Mouse (Mus musculus): Measurements from ENCODE around the gene Camta1. TPM values are rescaled to one million over a fixed set of nuclear protein-coding genes. Genes with fewer than 3 reads are reported as not detected.
A peak's percentile ranks its signal among the peaks of the same experiment; 100 is the strongest.

The Camta1 gene
- total RNA-seq, 2 experiments from 2014 or later: 200 to 223 TPM

GRCm38 (mm10) chr4:151753231-151753630 lies 108.4 kb downstream of the Camta1 start:
- peak in 1 of 2 experiments; percentile 59 for DNase-seq (ENCODE audit: extremely low spot score in 1 of 2, low spot score in 2 of 2)
- intact Hi-C loops (cut with DNase I): no loop called here

DNA sequence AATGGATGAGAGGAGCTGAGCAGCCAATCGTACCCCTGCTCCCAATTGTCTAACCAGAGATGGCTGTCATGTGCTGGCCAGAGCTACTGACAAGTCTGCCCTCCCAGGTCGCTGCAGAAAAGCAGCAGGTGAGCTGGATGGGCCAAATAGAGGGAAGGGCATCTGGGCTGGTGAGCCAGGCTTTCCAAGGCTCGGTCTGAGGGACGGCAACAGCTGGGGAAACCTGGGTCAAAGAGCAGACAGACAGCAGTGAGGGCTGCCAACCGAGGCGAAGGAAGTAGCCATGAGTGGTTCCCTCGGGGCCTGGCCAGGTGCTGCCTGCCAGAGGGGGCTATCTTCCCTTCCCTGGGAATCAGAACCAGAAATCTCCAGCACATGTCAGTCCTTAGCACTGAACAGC lies 109.1 kb downstream of the Camta1 start:
- intact Hi-C loops (cut with DNase I): no loop called here
- DNase-seq (ENCODE audit: extremely low spot score in 1 of 2, low spot score in 2 of 2): no peak

GRCm38 (mm10) chr4:151751270-151751945 lies 110.3 kb downstream of the Camta1 start:
- peak in 1 of 2 experiments; percentile 37 for DNase-seq (ENCODE audit: extremely low spot score in 1 of 2, low spot score in 2 of 2)
- intact Hi-C loops (cut with DNase I): no loop called here

- intact Hi-C loops (cut with DNase I): no loop called here
- no peak for DNase-seq (ENCODE audit: extremely low spot score in 1 of 2, low spot score in 2 of 2)
Observed at GRCm38 (mm10) chr4:151747723-151748122, 114.0 kb downstream of the Camta1 start.

GRCm38 (mm10) chr4:151746002-151746606 lies 115.6 kb downstream of the Camta1 start:
- intact Hi-C loops (cut with DNase I): no loop called here
- no peak for DNase-seq (ENCODE audit: extremely low spot score in 1 of 2, low spot score in 2 of 2)

- DNase-seq (ENCODE audit: extremely low spot score in 1 of 2, low spot score in 2 of 2): no peak
- intact Hi-C loops (cut with DNase I): no loop called here
Observed at GRCm38 (mm10) chr4:151741249-151742137, 120.2 kb downstream of the Camta1 start.

GRCm38 (mm10) chr4:151739348-151739956 lies 122.2 kb downstream of the Camta1 start:
- DNase-seq (ENCODE audit: extremely low spot score in 1 of 2, low spot score in 2 of 2): no peak
- intact Hi-C loops (cut with DNase I): no loop called here

- intact Hi-C loops (cut with DNase I): no loop called here
- DNase-seq (ENCODE audit: extremely low spot score in 1 of 2, low spot score in 2 of 2): no peak
Observed at GRCm38 (mm10) chr4:151738875-151739274, 122.8 kb downstream of the Camta1 start.

GRCm38 (mm10) chr4:151738280-151738679 lies 123.4 kb downstream of the Camta1 start:
- DNase-seq (ENCODE audit: extremely low spot score in 1 of 2, low spot score in 2 of 2): peak in 1 of 2 experiments; percentile 64
- intact Hi-C loops (cut with DNase I): no loop called here

- intact Hi-C loops (cut with DNase I): no loop called here
- DNase-seq (ENCODE audit: extremely low spot score in 1 of 2, low spot score in 2 of 2): no peak
Observed at GRCm38 (mm10) chr4:151732668-151733067, 129.0 kb downstream of the Camta1 start.

DNA sequence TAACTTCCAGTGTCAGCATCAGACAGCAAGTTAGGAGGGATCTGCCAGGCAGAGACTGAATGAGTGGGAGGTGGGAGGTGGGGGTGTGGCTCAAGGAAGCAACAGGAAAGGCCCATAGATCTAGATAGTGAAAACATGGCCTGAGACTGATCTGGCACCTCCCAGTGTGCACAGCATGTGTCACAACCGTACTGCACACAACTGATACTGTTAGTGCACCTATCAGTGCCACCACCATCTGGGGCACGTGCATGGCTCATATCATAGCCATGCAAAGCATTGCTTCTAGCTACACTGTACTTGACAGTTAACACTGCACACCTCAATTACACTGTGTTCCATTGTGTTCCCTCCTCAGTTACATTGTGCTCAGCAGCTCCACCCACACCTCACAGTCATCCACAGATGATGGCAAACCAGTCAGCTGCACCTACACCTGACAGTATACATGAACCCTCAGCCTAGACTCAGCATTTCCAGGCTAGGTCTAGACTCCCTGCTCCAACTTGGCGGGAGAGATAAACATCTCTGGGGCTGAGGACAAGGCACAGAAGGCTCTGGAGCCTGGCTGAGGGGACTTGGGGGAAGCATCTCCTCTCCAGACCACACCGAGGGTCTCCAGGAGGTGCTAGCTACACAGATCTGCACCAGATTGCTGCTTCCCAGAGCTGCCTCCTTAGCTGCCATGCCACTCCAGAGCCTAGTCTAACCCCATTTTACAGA lies 131.5 kb downstream of the Camta1 start:
- DNase-seq (ENCODE audit: extremely low spot score in 1 of 2, low spot score in 2 of 2): no peak
- intact Hi-C loops (cut with DNase I): no loop called here

GRCm38 (mm10) chr4:151729116-151729515 lies 132.6 kb downstream of the Camta1 start:
- intact Hi-C loops (cut with DNase I): no loop called here
- DNase-seq (ENCODE audit: extremely low spot score in 1 of 2, low spot score in 2 of 2): no peak

DNA sequence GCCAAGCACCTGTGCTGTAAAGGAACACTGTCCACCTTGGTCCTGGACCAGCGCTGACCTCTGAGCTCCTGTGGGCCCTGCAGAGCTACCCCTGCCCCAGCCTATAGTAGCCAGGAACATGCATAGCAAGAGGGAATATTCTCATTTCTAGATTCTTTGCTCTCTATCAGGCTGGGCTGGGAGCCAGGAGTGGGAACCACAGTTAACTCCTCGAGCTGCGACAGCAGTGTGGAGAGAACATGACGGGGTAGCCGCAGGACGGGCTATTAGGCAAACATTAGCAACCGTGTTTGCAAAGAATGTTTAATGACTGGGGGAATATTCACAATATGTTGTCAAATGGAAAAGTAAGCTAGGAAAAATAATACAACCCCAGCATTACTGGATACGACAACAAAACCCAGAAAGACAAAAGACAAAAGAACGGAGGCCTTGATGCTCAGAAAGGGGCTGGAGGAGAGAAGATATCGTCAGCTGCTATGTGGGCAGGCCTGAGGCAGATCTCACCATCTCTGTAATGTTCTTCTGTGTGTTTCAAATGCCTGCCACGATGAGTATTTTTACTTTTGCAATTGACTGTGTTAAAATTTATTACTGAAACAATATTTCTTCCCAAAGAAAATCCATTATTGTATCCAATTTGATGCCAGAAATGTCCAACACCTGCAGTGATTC lies 133.1 kb downstream of the Camta1 start:
- no peak for DNase-seq (ENCODE audit: extremely low spot score in 1 of 2, low spot score in 2 of 2)
- intact Hi-C loops (cut with DNase I): no loop called here

DNA sequence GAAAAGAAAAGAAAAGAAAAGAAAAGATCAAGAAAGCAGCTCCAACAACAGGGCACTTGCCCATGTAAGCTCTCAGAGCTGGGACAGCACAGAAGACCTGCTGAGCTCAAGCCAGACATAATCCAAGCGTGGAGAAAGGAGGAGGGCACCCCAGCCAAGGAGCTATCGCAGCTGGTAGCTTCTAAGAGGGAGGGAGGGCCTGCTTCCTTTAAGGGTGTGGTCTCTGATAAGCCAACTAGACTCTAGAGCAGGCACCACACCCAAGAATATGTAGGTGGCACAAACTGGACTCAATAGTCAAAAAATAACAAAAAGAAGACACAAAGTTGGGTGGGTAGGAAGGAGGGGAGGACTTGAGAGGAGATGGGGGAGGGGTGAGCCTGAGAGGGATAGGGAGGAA lies 135.3 kb downstream of the Camta1 start:
- DNase-seq (ENCODE audit: extremely low spot score in 1 of 2, low spot score in 2 of 2): no peak
- intact Hi-C loops (cut with DNase I): no loop called here

DNA sequence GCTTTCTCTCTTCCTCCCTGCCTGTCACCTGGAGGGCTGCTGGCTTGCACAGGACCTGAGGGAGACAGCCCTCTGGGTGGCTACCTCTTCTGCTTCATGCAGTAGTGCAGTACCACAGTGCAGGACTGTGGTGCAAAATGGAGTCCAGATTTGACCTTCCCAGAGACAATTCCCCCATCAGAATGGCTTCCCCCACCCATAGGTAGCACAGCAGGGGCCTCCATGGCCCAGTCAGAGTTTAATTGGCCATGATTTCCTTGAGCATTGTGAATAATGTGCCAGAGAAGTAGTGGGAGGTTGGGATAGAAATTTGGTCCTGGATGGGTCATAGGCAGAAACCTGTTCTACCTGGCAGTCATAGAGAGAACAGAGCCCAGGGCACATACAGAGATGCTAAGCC lies 136.8 kb downstream of the Camta1 start:
- intact Hi-C loops (cut with DNase I): no loop called here
- DNase-seq (ENCODE audit: extremely low spot score in 1 of 2, low spot score in 2 of 2): no peak

- intact Hi-C loops (cut with DNase I): no loop called here
Observed at GRCm38 (mm10) chr4:151720722-151721467, 140.8 kb downstream of the Camta1 start.

GRCm38 (mm10) chr4:151718866-151719475 lies 142.7 kb downstream of the Camta1 start:
- DNase-seq (ENCODE audit: extremely low spot score in 1 of 2, low spot score in 2 of 2): no peak
- intact Hi-C loops (cut with DNase I): no loop called here

More at GRCm38 (mm10) chr4:151720722-151721467, 140.8 kb downstream of the Camta1 start:
- no peak for DNase-seq (ENCODE audit: extremely low spot score in 1 of 2, low spot score in 2 of 2)
